Mouse (Mus musculus): Measurements from ENCODE around the gene Atpaf1.

Gene Atpaf1

DNA sequence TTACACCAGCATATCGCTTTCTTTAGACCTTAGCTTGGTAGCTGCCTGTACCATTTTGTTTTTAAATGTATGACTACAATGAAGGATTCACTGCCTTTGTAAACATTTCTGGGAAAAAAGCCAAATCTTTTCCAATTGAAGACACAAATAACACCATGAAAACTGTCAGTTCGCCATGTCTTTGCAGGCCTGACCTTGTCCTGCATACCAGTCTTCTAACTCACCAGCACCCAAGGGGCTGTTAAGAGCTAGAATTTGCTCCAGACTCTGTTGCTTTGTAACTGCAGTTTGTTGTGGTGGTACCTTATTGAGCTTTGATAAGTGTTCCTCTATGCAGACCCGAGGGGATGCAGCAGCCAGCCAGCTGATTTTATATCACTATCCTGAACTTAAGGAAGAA, 15.4 kb downstream of the Atpaf1 start:
- DNase-seq (ENCODE audit: low read depth, low spot score), result no peak

DNA sequence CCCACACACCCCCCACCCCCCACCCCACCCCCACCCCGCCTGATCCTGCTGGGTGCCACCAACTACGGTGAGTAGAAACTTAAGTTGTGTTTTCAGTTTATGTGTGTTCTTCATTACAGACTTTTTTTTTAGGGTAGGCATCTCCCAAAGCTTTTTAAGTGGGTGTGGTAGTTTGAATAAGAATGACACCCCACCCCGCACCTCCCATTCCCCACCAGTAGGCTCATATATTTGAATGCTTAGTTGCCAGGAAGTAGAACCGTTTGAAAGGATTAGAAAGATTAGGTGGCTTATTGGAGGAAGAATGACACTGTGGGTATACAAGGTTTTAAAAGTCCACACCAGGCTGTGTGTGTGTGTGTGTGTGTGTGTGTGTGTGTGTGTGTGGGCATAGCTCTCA, 27.7 kb downstream of the Atpaf1 start:
- no peak for DNase-seq (ENCODE audit: low read depth, low spot score)

DNA sequence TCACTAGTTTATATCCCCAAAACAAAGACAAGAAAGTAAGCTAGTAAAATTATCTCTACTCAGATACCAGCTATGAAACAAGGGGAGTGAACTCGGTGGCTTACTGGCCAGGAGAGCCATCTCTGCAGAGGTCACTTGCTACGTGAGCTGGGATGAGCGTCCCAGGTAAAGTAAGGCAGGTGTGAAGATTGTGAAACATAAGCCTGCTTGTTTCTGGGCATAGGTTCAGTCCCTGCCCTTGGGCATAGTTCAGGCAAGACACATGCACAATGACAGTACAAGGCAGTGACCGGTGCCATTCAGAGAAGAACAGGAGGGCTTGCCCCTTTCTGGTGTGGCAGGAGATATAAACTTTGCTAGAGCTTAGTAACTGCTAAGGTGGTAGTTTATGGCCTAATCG, 31.0 kb downstream of the Atpaf1 start:
- no peak for DNase-seq (ENCODE audit: low read depth, low spot score)

DNA sequence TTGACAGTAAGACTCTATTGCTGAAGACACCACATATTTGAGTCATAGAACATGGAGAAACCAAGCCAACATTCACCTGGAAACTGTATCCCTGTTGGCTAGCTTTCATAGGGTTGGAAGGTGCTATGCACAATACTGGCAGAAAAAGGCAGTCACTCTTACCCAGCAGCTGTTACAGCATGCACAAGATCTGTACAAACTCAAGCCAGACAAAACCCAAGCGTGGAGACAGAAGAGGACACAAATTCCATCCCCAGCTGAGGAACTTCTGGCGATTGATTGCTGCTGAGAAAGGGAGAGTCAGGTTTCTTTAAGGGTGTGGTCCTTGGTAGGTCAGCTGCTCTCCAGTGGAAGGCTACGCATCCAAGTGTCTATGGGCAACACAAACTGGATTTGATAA, 35.6 kb downstream of the Atpaf1 start:
- no peak for DNase-seq (ENCODE audit: low read depth, low spot score)

DNA sequence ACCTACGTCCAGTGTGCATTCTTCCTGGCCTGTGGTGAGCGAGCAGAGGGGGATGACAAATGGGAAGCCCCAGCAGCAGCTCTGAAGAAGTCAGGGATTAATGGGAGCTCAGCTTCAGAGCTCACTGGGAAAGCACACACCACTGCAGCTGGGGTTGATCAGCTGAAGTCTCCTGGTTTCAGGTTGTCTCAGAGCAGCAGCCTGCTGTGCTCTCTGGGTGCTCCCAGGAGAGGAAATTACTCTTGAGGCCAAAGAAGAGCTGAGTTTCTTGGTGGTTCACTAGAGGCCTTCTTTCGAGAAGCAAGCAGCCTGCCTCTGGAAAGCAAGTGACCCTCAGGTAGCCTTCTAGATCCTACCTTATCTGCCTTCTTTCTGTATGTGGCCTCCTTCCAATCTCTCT, 36.3 kb downstream of the Atpaf1 start:
- DNase-seq (ENCODE audit: low read depth, low spot score), result no peak

DNA sequence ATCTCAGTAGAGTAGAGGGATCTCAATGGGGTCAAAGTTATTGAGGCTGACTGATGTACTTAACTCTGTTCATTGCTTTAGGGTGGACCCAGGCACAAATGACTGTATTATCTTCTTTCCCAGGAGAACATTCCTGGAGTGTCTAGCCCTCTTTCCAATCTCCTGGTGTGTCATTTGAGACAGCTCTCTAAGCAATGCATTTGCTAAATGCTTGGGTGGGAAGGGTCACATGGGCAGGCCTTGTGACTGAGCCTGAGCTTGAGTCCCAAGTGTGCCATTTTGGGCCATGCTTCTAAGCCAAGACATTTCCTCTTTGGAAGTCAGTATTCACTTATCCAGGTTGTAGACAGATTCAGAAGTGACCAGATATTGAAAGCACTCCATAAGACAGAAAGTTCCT, 36.8 kb downstream of the Atpaf1 start:
- DNase-seq (ENCODE audit: low read depth, low spot score), result no peak

DNA sequence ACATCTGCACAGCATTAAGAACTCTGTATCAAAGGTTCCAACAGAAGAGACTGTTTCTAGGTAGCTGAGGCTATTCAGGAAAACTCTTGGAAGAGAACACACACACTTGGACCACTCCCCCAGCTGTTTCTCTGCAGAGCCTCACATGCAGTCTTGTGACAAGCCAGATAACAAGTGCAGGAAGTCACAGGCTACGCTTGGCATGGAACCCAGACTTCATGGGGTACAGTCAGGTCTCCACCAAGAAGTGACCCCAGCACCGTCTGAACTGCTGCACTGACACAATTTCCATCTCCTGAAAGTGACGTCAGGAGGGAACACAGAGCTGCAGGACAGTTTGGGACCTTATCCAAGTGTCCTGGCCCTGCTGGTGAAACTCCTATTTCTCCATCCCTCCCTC, 37.3 kb downstream of the Atpaf1 start:
- no peak for DNase-seq (ENCODE audit: low read depth, low spot score)

DNA sequence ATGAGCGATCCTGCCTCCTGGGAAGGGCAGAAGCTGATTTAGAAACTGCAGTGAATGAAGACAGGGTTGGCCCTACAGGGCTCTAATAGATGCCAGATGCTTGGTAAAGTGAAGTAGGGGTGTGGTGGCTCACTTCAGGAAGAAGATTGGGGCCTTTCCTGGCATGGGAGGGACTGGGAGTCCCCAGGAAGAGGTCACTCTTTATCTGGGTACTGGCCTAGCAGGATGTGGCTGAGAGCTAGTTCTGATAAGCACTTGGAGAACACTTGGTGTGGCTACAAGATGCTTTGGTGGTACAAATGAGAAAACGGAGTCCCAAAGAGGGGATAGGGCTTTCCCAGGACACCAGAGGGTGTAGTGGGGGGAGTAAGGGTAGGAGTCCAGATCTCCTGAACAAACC, 39.6 kb downstream of the Atpaf1 start:
- no peak for DNase-seq (ENCODE audit: low read depth, low spot score)

DNA sequence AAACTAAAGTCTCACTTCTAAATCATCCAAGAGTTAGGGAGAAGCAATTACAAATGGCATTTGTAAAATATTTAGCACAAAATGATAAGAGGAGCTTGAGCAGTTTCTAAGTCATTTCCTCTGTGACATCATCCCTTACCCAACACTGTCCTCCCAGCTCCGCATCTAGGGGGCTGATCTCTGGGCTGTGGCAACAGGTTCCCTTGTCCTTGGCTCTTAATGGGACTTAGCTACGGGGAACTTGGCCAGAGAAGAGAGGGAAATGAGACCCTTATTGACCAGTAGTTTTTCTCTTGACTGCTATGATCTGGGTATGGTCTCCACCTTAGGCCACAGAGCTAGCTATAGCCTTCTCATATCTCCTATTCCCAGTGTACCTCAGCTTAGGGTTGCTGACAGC, 40.7 kb downstream of the Atpaf1 start:
- no peak for DNase-seq (ENCODE audit: low read depth, low spot score)

DNA sequence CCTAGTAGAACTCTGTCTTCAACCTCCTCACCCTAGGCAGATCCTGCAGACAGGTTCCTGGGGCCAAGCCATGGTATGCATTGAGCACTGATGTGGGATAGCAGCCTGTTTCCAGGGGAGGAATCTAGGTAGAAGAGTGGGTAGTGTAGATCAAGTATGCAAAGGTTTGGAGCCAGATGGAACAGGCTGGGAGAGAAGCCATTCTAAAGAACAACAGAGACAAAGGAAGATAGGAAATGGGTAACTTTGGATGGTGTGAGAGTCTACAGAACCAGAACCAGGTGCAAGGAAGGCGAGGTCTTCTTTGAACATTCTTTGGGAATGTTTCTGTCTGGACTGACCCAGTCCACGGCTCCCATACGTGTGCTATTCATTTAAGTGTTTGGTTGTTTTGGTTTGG, 42.5 kb downstream of the Atpaf1 start:
- DNase-seq (ENCODE audit: low read depth, low spot score), result no peak

DNA sequence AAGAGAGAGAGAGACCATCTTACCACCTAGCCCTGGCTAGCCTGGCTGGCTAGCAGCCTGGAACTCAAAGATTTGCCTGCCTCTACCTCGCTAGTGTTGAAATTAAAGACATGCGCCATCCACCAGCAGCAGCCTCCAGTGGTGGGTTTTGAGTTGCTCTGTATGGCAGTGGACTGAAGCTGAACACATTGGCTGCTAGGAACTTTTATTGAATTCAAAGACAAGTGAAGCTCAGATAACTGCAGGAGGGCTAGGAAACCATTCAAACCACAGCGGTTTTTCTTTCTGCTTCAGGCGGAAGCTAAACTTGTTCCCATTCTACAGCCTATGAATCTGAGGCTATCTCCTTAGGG, 42.9 kb downstream of the Atpaf1 start:
- DNase-seq (ENCODE audit: low read depth, low spot score), result no peak

DNA sequence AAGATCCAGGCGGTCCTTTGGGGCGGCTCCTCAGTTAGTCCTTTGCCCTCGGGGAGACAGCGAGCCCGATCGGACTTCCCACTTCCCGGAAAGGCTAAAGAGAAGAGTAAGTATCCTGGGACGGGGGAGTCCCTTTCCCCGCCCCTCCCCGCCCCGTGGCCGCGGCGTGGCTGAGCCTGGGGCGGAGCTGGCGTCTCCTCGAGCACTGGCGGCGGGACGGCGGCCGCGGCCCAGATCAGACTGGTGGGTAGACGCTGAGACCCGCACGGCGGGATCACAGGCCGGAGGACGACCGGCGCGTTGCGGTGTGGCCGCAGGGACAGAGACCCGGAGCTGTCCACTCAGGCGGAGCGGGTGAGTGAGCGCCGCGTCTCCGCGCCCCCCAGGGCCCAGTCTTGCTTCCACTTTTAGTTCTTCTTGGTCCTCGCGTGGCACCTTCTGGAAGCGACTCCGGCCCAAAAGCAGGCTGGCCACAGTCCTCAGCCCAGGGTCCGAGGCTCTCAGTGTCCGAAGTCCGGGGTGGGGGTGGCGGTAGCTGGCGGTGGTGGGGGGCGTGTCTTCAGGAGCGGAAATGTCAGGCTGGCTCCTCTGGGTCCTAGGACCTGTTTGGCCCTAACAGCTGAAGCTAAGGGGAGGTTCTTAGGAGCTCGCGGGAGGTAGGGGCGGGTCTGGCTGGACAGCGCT, 43.4 kb downstream of the Atpaf1 start, which contains the start of gene Mob3c:
TSS of gene Mob3c (plus strand) at position 205 of the 684 bp plus-strand sequence.
- DNase-seq (ENCODE audit: low read depth, low spot score), result peak; percentile 79

DNA sequence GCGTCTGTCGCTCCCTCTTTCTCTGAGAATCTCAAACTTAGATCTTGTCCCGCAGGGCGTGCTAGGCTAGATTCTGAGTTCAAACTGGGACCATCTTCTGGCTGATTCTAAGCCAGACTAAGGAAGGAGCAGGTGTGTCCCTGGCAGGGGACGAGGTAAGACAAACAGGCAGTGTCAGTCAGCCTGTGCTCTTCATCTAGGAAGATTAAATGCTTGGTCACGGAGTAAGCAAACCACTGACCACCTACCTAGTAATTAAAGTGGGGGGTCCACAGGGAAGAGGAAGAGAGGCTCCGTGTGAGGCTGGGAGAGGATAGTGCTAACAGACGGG, 43.9 kb downstream of the Atpaf1 start:
- DNase-seq (ENCODE audit: low read depth, low spot score), result no peak

DNA sequence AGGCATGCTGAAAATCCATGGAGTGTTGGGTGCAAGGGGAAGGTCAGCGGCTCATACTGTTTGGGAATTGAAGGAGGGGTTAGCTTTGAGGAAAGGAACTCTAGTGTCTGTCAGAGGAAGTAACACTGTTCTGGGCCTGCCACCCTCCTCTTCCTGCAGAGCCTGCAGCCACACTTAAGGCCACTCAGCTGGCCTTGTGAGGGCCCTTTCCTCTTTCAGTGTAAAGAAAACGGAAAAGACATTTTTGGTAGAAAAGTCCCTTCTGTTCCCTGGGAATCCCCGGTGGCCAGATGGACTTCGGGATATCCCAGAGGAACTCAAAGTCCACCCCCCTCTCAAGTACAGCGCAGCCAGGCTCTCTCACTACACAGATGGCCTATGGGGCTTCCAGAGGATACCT, 45.9 kb downstream of the Atpaf1 start:
- no peak for DNase-seq (ENCODE audit: low read depth, low spot score)

DNA sequence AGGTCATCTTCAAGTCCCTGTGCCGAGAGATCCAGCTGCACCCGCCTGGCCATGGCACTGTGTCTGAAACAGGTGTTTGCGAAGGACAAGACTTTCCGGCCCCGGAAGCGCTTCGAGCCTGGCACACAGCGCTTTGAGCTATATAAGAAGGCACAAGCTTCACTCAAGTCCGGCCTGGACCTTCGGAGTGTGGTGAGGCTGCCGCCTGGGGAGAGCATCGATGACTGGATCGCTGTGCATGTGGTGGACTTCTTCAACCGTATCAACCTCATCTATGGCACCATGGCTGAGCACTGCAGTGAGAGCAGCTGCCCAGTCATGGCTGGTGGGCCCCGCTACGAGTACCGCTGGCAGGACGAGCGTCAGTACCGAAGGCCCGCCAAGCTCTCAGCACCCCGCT, 46.6 kb downstream of the Atpaf1 start:
- DNase-seq (ENCODE audit: low read depth, low spot score), result no peak

DNA sequence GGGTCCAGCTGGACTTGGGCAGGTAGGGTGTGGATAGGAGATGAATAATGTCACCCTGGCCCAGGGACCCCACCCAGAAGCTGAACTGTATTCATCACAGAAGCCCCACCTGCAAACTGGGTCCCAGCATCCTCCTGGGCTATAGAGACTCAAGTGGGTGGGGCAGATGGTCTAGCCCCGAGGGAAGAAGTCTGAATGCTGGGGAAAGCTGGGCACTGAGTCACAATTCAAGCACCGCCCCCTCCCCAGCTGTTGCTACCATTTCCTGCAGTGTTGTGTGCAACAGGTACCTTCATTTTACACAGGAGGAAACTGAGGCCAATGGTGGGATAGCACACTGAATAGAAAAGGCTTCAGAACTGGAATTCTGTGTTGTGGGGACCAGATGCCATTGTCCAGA, 47.4 kb downstream of the Atpaf1 start:
- DNase-seq (ENCODE audit: low read depth, low spot score), result no peak

DNA sequence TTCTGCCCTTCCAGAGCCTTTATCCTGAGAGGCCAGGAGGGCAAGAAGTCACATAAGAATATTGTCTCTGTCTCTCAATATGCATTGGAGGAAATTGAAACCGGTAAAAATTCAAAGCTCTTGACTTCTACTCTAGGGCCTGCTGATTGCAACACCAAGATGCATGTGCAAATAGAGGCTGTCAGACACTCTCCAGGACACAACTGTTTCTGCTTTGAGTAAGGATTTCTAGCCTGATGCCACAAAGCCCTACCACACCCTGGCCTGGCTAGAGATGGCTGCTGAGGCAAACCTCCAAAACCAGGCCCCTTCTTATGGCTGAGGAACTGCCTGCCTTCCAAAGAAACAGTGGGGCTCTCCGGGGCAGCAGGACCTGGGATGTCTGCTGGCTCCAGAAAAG, 51.0 kb downstream of the Atpaf1 start:
- no peak for DNase-seq (ENCODE audit: low read depth, low spot score)

DNA sequence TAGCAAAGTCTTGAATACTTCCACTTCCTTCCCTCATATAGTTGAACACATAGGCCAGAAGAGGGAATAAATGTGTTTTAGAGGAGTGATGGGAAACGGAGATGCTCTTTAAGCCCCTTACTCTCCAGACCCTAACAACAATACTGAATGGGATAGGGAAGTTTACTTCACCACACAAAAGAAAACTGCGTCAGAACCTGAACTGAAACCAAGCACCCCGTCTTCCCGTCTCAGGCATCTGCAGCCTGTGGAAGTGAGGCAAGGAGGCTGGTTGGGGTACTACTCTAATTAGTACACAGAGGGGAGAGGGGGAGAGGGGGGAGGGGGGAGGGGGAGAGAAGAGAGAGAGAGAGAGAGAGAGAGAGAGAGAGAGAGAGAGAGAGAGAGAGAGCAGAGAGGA, 53.6 kb downstream of the Atpaf1 start:
- DNase-seq (ENCODE audit: low read depth, low spot score), result peak; percentile 23

DNA sequence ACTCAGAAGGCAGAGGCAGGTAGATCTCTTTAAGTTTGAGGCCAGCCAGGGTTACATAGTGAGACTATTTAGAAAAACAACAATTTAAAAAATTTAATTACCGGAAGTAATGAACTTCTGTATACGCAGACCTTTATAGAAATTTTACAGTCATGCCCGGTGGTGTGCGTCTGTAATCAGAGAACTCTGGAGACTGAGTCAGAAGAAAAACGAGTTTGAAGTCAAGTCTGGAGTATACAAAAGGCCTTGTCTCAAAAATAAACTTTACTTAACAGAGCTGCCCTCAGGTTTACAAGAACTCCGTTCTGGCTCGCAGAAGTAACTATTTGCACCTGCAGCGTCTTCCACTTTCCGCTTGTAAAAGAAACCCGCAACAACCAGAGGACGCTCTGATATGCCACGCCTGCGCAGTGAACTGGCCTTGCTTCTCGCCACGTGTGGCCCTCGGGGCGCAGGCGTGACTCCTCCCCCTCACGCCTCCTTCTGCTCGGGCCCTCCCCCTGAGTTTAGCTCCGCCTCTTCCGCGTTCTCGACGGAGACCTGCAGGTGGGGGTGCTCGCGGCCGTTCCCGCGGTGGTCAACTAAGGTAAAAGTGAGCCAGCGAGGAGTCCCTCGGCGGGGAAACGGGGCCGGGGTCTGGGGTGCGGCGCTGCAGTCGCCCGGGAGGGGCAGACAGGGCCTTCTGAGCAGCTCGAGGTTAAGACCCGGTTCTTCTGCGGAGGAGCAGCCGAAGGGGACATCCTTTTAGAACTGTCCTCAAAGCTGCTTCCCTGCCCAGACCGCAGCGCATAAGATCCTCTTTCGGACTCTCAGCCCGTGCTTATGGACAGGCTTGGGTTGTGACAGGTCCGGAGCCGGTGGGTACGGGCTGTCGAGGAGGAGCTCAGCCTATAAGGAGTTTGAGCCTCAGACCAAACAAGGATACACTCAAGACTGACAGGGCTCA, 54.4 kb downstream of the Atpaf1 start, which contains the start of gene Mknk1:
TSS of gene Mknk1 (plus strand) at position 503 of the 946 bp plus-strand sequence.
- DNase-seq (ENCODE audit: low read depth, low spot score), result peak; percentile 96

DNA sequence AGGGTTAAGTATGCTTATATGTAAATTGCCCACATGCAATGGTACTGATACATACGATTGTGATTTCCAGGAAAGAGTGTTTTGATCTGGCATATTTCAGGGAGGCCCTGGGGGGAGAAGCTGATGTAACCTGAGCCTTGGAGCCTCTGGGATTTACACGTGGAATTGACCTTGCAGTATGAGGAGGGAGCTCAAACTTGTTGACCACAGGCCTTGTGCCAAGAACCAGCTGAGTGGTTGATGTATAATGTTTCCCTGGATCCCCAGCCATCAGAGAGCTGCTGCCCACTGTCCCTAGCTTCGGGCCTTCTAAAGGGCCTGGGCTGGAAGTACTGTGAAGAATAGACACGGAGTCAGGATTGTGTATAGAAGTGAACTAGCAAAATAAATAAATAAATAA, 55.3 kb downstream of the Atpaf1 start:
- no peak for DNase-seq (ENCODE audit: low read depth, low spot score)

DNA sequence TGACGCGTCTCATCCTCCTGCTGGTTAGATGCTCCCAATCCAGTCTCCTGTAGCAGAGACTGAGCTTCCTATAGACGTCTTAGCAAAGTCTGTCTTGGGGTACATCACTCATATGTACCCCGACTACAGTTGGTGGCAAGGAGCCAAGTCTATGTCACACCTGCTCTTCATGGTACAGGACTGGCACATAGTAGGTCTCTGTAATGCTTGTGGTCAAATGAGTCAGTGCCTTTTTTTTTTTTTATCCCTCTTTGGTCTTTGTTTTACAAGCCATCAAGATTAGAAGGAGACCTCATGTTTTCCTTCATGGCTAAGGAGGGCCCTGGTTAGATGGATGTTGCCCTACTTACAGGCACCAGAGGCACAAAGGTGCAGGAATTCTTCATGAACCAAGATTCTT, 56.2 kb downstream of the Atpaf1 start:
- DNase-seq (ENCODE audit: low read depth, low spot score), result no peak

DNA sequence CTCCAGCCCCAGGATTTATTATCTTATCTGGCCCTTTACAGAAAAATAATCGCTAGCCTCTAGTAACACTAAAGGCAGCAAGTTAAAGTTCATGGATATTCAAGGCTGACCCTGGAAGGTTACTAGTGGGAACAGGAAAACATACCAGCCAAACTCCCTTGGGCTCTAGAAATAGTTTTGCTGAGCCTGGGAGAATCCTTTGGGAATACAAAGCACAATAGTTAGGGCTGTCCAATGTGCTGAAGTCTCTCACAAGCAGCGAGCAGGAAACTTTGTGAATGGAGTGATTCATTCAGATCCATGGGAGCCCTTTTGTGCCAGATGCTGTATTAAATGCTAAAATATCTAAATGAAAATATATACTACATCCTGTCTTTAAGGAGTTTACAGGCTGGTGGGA, 62.0 kb downstream of the Atpaf1 start:
- no peak for DNase-seq (ENCODE audit: low read depth, low spot score)

DNA sequence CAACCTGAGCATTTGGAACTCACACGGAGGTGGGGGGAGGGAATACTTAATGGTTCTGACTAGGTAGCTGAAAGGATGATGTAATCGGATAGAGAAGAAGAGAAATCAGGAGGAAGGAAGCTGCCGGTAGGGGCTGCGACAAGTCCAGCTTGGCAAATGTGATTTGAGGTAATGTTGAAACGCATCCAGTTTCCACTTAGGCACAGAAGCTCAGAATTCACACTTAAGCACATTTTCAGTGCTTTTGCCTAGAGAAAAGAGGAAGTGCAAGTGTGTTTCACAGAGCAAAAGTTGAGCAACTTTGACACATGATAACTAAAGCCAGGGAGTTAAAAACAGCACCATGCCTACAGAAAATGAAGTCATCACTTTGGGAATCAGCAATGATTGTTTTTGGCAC, 62.8 kb downstream of the Atpaf1 start:
- no peak for DNase-seq (ENCODE audit: low read depth, low spot score)
